Mouse (Mus musculus): Measurements from ENCODE around the gene Pim3.
A peak's percentile ranks its signal among the peaks of the same experiment; 100 is the strongest.

Gene Pim3

DNA sequence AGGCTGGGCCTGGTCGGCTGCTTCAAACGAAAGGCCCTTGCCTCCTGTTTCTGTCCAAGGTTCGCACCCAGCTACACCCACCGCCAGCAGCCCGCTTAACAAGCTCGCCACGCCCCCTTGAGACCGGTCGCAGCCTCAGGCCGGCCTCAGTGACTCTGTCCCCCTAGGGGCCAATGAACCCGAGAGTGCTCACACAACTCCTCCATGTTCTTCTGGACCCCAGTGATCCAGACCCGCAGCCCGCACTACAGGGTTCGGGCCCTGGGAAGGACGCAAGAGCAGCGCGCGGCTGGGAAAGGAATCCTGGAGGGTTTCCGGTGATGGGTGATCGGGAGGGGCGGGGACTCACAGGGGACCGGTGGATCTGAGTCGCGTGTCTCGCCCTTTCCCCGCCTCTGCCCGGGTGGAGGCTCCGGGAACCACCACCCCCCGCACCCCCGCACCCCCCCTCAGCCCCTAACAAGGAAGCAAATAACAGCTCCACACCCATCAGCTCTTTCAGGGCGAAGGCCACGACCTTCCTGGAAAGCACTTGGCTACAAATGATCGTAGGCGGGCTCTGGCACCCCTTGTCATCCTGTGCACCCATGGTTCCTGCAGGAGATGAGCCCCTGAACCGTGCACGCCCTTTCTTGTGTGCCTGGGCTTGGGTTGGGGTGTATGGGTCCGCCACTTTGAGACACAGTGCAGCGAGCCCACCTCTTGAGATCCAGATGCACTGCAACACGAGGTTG is 24.6 kb upstream of the Pim3 start:
- peak in 1 of 2 experiments; percentile 67 for DNase-seq (ENCODE audit: low spot score in 2 of 2)

GRCm38 (mm10) chr15:88837977-88838376 is 24.0 kb upstream of the Pim3 start:
- no peak for DNase-seq (ENCODE audit: low spot score in 2 of 2)

DNA sequence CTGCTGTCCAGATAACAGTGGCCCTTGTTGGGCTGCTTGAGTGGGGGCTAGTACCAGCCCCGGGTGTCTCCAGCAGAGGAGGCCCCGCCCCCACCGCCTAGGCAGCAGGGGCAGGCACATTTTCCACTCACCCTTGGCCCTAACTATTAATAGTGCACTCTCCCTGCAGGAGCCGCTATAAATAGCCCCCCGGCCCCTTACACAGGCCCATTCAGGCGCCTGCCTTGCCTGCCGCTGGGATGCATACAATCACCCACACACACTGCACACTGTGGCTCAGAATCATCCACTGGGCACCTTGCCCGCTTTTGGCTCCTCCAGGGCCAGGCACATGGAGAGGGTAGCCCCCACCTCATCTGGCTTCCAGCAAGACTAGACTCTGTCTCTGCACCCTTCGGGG is 22.7 kb upstream of the Pim3 start:
- peak; percentile 72 for DNase-seq (ENCODE audit: low spot score in 2 of 2)

- no peak for DNase-seq (ENCODE audit: low spot score in 2 of 2)
Measured at GRCm38 (mm10) chr15:88840126-88840525, 21.9 kb upstream of the Pim3 start.

- DNase-seq (ENCODE audit: low spot score in 2 of 2) = no peak
Measured at GRCm38 (mm10) chr15:88841160-88841559, 20.8 kb upstream of the Pim3 start.

DNA sequence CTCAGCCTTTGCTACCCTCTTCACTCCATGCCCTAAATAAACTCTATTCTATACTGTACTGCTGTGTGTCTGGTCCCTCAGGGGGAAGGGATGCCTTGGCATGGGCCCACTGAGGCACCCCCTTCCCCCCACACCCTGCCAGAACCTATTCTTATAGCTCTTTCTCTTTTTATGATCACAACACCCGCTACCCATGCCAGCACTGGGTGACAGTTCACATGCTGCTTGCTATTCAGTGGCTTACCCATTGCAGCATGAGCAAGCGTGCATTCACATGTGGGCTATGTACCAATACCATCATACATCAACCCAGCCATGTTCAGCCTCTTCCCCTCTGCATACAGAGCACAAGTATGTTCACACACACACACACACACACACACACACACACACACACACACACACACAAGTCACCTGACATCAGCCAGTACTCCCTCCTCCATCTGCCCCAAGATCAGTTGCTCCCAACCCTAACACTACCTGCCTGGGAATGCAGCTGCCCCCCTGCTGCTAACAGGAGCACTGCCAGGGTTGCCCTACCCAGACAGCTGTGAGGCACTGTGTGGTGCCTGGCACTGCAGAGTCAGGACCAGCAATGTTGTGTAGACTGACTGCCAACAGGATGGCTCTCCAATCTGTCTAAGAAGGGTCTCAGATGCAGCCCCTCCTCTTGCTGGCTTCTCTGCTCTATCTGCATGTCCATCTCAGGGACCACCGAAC is 20.2 kb upstream of the Pim3 start:
- DNase-seq (ENCODE audit: low spot score in 2 of 2) = no peak

- no peak for DNase-seq (ENCODE audit: low spot score in 2 of 2)
Measured at GRCm38 (mm10) chr15:88842300-88842673, 19.7 kb upstream of the Pim3 start.

- no peak for DNase-seq (ENCODE audit: low spot score in 2 of 2)
Measured at GRCm38 (mm10) chr15:88843486-88844097, 18.4 kb upstream of the Pim3 start.

DNA sequence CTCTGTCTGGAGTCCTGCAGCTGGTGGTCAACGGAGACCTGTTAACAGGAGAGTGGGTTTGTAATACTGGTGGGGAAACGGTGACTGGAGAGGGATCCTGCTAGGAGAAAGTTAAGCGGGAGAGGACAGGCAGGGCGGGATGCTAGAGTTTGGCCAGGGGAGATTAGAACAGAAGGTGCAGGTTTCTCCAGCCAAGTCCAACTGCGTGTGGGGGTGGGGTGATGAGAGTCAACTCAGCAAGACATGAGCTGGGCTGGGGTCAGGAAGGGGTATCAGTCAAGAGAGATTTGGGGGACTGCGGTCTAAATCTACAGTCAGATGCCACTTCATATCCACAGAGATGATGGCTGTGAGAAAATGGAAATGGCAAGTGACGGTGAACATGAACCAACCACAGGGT is 17.0 kb upstream of the Pim3 start:
- DNase-seq (ENCODE audit: low spot score in 2 of 2) = no peak

DNA sequence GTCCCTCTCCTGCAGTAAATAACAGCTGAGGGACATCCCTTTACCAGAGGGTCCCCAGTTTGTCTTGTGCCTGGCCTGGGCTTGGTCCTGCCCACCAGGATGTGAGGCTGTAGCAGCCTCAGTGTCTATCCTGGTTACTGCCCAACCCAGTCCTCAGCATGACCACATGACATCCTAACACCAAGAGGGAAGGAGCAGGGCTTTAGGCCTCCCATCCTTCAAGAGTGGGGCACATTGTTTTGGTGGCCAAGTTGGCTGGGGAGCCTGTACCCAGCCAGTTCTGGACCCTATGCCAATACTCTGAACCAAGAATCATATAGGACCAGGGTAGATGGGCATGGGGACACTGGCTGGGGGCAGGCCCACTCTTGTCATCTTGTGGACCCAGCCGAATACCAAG is 13.3 kb upstream of the Pim3 start:
- no peak for DNase-seq (ENCODE audit: low spot score in 2 of 2)

- no peak for DNase-seq (ENCODE audit: low spot score in 2 of 2)
Measured at GRCm38 (mm10) chr15:88849621-88850020, 12.4 kb upstream of the Pim3 start.

GRCm38 (mm10) chr15:88850146-88850826 is 11.7 kb upstream of the Pim3 start:
- DNase-seq (ENCODE audit: low spot score in 2 of 2) = peak; percentile 64 to 83

GRCm38 (mm10) chr15:88851076-88851475 is 10.9 kb upstream of the Pim3 start:
- DNase-seq (ENCODE audit: low spot score in 2 of 2) = no peak

GRCm38 (mm10) chr15:88851507-88852149 is 10.4 kb upstream of the Pim3 start:
- no peak for DNase-seq (ENCODE audit: low spot score in 2 of 2)

- no peak for DNase-seq (ENCODE audit: low spot score in 2 of 2)
Measured at GRCm38 (mm10) chr15:88853106-88853505, 8.9 kb upstream of the Pim3 start.

DNA sequence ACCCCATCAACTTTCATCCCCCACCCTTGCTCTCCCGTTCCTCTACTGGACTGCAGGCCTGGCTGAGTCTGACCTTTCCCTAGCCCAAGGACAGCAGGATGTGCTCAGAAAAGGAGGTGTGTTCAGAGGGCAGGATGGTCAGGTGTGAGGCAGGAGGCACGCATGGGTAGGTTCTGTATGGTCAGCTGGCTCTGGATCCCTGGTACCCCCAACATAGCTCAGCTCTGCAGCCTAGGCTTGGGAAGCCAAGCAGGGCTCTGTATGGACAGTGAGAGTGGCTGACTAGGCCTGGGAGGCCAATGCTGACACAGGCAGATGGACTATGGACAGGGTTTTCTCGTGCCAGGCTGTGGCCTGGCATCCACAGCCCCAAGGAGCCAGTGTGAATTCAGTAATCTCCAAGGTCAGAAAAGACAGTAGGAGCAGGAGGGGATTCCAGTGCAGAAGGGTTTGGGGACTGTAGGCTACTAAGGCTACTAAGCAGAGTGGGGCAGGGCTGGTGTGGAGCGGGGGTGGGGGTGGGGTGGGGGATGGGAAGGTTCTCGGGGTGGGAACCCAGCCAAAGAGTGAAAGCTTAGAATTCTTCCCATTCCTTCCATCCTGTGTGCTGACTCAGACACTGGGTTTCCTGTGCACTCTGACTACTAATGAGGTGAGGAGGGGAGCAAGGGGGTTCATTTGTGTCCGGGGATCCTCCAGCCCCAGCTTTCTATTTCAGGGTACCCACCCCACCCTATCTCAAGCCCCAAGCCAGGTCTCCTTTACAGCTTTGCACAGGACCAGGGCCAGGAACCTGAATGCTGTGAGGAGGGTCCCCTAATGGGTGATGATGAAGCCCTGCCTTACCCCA is 7.6 kb upstream of the Pim3 start:
- no peak for DNase-seq (ENCODE audit: low spot score in 2 of 2)

DNA sequence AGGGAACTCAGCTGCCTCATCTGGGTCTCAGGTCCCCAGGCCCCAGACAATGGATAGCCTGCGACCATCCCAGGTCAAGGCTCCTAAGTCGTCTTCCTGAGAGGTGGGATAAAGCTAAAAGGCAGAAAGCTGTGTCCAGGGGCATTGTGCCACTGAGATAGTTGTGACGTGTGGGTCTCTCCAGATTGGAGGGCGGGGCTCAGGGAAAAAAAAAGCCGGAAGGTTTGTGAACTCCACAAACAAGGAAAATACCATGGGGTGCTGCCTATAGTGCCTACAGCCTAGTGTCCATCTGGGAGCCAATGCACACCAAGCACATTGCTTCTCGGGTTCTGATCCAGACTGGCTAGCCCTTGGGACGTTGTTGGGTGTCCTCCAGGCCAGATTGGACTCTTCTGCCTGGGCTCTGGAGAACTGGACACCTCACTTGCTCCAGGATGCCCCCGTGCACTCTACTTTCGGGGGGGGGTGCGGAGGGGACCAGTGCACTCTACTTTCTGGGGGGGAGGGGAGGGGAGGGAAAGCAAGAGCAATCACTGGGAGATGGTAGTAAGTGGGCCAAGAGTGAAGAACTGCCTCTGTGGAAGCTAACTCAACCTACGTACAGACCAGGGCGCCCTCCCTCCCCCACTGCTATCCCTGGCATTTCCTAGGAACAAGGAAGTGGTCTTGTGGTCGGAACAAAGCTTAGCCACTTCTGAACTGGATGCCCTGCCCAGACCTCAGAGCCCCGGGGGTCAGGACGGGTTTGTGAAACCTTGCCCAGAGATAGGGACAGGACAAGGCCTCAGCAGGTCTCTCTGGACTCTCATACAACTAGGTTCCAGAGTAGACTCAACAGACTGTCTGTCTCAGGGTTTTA is 6.8 kb upstream of the Pim3 start:
- DNase-seq (ENCODE audit: low spot score in 2 of 2) = no peak

DNA sequence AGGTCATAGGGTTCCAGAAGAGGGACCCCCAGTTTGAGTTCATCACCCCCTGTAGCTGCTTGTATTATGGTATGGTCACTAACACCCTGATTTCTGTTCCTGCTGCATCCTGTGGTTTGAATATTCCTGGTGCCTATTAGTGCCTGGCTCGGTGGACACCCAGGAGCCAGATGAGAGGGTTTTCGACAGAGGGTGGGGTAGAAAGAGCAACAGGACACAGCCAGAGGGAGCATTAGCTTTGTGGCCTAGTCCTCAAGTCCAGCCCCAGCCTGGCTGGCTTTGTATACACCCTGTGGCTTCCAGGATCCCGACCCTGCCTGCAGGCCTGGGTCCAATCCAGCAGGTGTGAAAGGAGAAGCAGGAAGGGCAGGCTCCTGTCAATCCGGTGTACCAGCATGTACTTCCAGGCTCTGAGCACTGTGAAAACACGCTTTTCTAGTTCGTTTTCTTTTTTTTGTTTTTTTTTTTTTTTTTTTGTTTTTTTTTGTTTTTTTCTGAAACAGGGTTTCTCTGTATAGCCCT is 6.0 kb upstream of the Pim3 start:
- DNase-seq (ENCODE audit: low spot score in 2 of 2) = no peak

GRCm38 (mm10) chr15:88856613-88857012 is 5.4 kb upstream of the Pim3 start:
- no peak for DNase-seq (ENCODE audit: low spot score in 2 of 2)

DNA sequence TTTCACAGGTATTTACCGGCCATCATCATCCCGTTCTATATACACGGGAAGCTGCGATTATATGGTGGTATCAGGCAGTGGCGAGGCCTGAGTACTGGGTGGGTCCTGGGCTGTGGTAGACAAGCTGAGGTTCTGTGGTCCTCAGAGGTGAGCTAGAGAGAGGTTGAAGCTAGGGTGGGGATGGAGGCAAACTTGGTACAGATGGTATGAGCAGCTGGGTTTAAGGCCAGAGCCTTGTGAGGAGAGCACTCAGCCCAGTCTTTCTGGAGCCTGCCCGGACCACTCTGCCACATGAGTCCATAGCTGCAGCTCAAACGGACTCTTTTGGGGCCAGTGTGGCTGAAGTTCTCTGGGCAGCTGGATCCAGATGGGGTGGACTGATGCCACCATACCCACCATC is 4.6 kb upstream of the Pim3 start:
- no peak for DNase-seq (ENCODE audit: low spot score in 2 of 2)

Measured in frontal cortex, postnatal 10 days (tissue).